Mouse (Mus musculus): ENCODE results near the gene Smdt1. TPM values are rescaled to one million over a fixed set of nuclear protein-coding genes. Genes with fewer than 3 reads are reported as not detected.
A peak's percentile ranks its signal among the peaks of the same experiment; 100 is the strongest.

Gene Smdt1
- 279 and 280 TPM in 2 replicates for polyA plus RNA-seq (2012; rRNA removed)

DNA sequence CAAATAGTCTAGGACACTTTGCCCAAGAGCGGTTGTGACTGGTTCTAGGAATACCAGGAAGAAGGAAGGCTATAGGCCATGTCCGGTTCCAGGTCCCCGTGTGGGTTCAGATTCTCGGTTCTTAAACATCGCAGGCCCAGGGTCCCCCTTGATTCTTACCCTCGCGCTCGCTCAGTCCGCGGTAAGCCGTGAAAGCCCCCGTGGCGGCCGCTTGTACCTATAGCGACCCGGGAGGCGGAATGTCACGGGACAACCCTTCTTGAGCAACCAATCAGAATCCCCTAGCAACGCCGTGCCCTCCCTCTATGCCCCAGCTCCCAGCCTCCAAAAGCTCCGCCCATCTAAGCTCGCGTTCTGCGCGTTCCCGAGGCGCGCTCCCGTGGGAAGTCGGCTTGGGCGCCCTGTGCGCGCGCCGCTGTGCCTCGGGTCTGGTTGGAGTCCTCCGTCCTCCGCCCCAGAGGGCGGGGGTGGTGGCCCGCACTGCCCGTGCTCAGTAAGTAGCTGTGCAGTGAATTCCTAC, at the start of gene Smdt1, which contains the start of the genes Naga and Pheta2:
Gene Smdt1, plus strand, starts transcription at position 367 of the 520 bp plus-strand sequence.
Gene Naga, minus strand, starts transcription at position 333 of the 520 bp plus-strand sequence.
Gene Pheta2, plus strand, starts transcription at position 350 of the 520 bp plus-strand sequence.
- Histone ChIP-seq H3K4me3 (ENCODE audit: insufficient read depth, low read length) (peak within 1 kb of the TSS; percentile 68), H3K4me1 (ENCODE audit: control insufficient read depth, insufficient read depth, low read length) (peaks cover 3% of the 10 kb centered on the region; the same call in 1 of the 2 replicates), H3K27ac (ENCODE audit: insufficient read depth, low read length) (no peak within 1 kb of the TSS)
- TF ChIP-seq CTCF (IDR thresholded peaks at IDR 0.05; ENCODE audit: extremely low read depth, insufficient read depth, low read length), result no peak
- TF ChIP-seq POLR2A (IDR thresholded peaks at IDR 0.05; ENCODE audit: extremely low read depth, insufficient read depth, low read length), result peak; percentile 33; the same call in 1 of the 2 replicates

DNA sequence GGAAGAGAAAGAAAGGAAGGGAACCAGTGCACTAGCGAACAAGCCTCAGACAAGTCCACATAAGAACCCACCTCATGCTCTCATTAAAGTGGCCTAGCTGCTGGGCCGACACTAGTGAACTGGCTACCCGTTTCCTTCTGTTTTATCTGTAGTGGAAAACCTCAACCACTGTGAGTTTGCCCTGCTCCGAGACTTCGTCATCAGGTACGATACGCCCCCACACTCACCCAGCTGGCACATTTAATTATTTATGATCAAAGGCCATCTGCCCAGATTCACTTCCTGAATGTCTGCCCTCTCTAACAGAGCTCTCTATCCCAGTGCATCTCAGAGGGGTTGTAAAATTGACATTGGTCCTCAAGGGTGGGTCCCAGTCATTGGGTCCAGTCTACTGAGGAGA, 48.5 kb upstream of the Smdt1 start:
- no peak for TF ChIP-seq CTCF (IDR thresholded peaks at IDR 0.05; ENCODE audit: extremely low read depth, insufficient read depth, low read length)
- no peak for TF ChIP-seq POLR2A (IDR thresholded peaks at IDR 0.05; ENCODE audit: extremely low read depth, insufficient read depth, low read length)
- Histone ChIP-seq H3K4me1 (ENCODE audit: control insufficient read depth, insufficient read depth, low read length) (peaks cover 4% of the 10 kb centered on the region; the same call in 1 of the 2 replicates), H3K4me3 (ENCODE audit: insufficient read depth, low read length) (no peak overlapping the region), H3K27ac (ENCODE audit: insufficient read depth, low read length) (no peak overlapping the region)

DNA sequence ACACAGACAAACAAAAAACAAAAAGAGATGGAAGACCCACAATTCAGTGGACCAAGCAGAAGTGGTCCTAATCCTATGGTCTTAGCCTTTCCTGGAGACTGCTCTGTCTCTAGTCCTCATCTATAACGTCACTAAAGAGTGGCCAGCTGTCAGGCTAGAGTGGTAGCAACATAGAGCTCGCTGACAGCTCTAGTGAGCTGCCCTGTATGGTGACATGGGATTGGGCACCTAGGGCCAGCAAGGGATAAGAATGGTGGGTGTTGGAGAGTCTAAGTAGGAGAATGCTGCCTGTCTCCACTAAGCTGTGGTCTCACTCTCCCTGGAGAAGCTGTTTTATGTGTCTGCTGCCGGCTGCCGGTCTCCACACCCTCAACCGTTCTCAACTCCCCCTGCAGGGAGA, 45.9 kb upstream of the Smdt1 start:
- TF ChIP-seq POLR2A (IDR thresholded peaks at IDR 0.05; ENCODE audit: extremely low read depth, insufficient read depth, low read length) (no peak), CTCF (IDR thresholded peaks at IDR 0.05; ENCODE audit: extremely low read depth, insufficient read depth, low read length) (no peak)
- peaks cover 4% of the 10 kb centered on the region; the same call in 1 of the 2 replicates for H3K4me1 ChIP-seq (ENCODE audit: control insufficient read depth, insufficient read depth, low read length)
- no peak overlapping the region for H3K4me3 ChIP-seq (ENCODE audit: insufficient read depth, low read length)
- H3K27ac ChIP-seq (ENCODE audit: insufficient read depth, low read length), result no peak overlapping the region

DNA sequence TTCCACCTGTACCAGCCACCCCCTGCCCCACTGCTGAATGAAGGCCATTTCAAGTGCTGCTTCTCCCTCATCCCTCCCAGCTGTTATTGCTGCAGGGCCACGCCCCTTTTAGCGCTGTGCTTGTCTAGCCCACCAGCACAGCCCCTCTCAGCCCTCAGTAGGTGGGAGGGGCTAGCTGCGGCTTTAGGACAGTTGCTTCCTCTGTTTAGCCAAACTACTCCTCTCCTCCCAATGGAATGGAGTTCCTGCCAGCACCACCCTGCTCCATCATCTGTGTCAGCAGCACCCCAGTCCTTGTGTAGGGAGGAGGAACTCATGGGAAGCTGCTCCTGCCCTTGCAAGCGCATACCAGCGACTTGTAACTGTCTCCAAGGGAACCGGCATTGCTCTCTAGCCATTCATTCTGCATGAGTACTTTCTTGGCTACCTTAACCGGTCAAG, 45.5 kb upstream of the Smdt1 start:
- no peak overlapping the region for H3K27ac ChIP-seq (ENCODE audit: insufficient read depth, low read length)
- no peak for TF ChIP-seq CTCF (IDR thresholded peaks at IDR 0.05; ENCODE audit: extremely low read depth, insufficient read depth, low read length)
- no peak for TF ChIP-seq POLR2A (IDR thresholded peaks at IDR 0.05; ENCODE audit: extremely low read depth, insufficient read depth, low read length)

DNA sequence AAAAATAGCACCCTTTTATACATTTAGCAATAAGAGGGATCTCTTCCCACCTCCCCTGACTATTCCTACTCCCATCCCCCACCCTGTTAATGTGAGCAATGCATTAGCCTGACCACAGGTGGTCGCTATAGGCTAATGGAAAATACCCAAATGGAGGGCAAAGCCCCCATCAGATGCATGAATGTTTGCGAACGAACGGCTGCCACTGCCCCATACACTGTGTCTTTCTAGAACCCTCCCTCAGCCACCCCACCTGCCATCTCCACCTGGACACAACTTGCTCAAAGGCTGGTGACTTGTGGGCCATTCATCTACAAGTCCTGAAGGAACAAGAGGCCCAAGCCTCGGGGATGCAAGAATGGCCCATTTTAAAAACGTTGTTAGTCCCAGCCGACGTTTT, 44.7 kb upstream of the Smdt1 start:
- Histone ChIP-seq H3K4me3 (ENCODE audit: insufficient read depth, low read length) (no peak overlapping the region), H3K4me1 (ENCODE audit: control insufficient read depth, insufficient read depth, low read length) (peaks cover 4% of the 10 kb centered on the region; the same call in 1 of the 2 replicates), H3K27ac (ENCODE audit: insufficient read depth, low read length) (no peak overlapping the region)
- TF ChIP-seq CTCF (IDR thresholded peaks at IDR 0.05; ENCODE audit: extremely low read depth, insufficient read depth, low read length) (peak; percentile 48; the same call in 1 of the 2 replicates), POLR2A (IDR thresholded peaks at IDR 0.05; ENCODE audit: extremely low read depth, insufficient read depth, low read length) (no peak)

More for the DNA sequence above, 45.5 kb upstream of the Smdt1 start:
- Histone ChIP-seq H3K4me1 (ENCODE audit: control insufficient read depth, insufficient read depth, low read length) (peaks cover 4% of the 10 kb centered on the region; the same call in 1 of the 2 replicates), H3K4me3 (ENCODE audit: insufficient read depth, low read length) (no peak overlapping the region)

DNA sequence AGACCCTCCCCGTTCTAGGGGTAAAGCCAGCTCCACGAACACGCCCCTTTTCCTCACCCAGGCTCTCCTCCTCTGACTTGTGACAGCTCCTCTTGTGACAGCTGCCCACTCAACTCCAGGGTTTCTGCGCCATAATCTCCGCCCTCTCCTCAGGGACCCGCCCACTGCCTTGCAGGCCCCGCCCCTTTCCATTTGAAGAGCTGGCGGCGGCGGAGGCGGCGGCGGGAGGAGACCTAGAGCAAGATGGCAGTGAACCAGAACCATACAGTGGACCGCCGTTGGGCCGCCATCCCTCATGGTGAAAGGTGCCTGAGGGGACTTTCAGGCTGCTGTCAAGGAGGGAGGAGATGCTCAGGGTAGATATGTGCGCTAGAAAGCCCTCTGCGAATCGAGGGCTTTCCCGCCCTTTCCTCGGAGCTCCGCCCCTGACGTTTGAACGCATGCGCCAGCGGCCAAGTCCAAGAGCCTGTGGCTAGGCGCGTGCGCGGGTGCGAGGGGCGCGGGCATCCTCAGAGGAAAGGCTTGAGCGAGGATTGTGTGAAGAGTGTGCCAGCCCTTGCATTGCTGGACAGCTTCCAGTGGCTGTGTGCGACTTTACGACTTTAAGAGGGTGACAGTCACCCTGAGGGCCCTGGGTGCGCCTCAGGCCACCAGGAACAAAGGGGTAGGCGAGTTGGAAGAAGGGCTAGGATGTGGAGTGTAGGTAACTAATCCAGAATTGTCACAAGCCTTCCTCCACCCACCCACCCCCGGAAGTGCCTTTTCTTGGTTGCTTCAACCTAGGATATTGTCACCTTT, 39.8 kb upstream of the Smdt1 start, which contains the start of gene Wbp2nl:
Gene Wbp2nl, plus strand, starts transcription at position 191 of the 798 bp plus-strand sequence.
- Histone ChIP-seq H3K27ac (ENCODE audit: insufficient read depth, low read length) (no peak within 1 kb of the TSS), H3K4me3 (ENCODE audit: insufficient read depth, low read length) (no peak within 1 kb of the TSS), H3K4me1 (ENCODE audit: control insufficient read depth, insufficient read depth, low read length) (no peaks in the 10 kb centered on the region)
- no peak for TF ChIP-seq POLR2A (IDR thresholded peaks at IDR 0.05; ENCODE audit: extremely low read depth, insufficient read depth, low read length)
- TF ChIP-seq CTCF (IDR thresholded peaks at IDR 0.05; ENCODE audit: extremely low read depth, insufficient read depth, low read length), result no peak

DNA sequence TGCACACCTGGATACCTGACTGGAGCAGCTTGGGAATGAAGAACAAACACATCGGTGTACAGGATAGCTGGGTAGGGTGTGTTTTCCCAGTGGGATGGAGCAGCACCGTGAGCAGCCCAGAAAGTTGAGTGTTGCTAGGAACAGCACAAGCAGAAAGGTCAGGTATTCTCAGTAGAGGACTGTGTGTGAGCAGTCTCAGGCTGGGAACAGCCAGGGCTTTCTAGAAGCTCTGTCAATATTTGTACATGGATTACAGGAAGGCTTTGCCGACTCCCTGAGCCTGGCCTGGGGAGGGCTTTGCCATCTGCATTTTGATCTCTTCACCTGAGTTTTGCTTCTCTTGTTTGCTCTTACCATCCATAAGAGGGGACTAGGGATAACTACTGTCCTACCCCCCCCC, 31.7 kb upstream of the Smdt1 start:
- Histone ChIP-seq H3K27ac (ENCODE audit: insufficient read depth, low read length) (no peak overlapping the region), H3K4me1 (ENCODE audit: control insufficient read depth, insufficient read depth, low read length) (no peaks in the 10 kb centered on the region), H3K4me3 (ENCODE audit: insufficient read depth, low read length) (no peak overlapping the region)
- no peak for TF ChIP-seq CTCF (IDR thresholded peaks at IDR 0.05; ENCODE audit: extremely low read depth, insufficient read depth, low read length)
- no peak for TF ChIP-seq POLR2A (IDR thresholded peaks at IDR 0.05; ENCODE audit: extremely low read depth, insufficient read depth, low read length)

DNA sequence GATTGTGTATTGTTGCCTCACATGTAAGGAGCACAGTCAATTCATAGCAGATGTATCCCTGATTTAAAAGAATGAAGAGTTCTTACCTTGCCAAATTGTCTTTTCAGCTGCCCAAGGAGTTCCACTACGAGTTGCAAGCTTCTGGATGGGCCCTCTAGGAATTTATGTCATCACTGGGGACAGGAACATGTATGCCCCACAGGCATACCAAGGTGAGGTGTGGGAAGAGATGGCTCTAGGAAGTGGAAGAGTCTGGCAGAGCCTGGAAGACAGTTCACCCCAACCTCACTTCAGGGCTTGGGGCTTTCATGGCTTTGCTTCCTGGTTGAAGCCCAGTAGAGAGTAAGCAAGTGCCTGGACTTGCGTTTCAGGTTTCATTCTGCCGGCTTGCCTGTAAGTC, 30.3 kb upstream of the Smdt1 start:
- H3K4me3 ChIP-seq (ENCODE audit: insufficient read depth, low read length), result no peak overlapping the region
- no peaks in the 10 kb centered on the region for H3K4me1 ChIP-seq (ENCODE audit: control insufficient read depth, insufficient read depth, low read length)
- no peak overlapping the region for H3K27ac ChIP-seq (ENCODE audit: insufficient read depth, low read length)
- TF ChIP-seq CTCF (IDR thresholded peaks at IDR 0.05; ENCODE audit: extremely low read depth, insufficient read depth, low read length) (no peak), POLR2A (IDR thresholded peaks at IDR 0.05; ENCODE audit: extremely low read depth, insufficient read depth, low read length) (no peak)

DNA sequence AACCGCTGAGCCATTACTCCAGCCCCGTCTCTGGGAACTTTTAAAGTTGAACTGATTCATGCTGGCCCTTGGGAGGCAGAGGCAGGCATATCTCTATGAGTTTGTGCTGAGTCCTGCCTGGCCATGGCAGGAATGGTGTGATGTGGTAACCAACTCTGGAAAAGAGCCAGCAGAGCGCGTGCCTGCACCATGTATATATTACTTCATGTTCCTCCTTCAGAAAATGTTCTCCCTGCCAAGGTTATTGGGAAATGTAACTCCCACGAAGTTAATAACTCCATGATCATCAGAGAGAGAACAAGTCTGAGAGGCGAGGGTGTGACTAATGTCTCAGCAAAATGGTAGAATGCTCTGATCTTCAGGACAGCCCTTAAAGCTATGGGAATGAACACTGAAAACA, 20.9 kb upstream of the Smdt1 start:
- H3K4me1 ChIP-seq (ENCODE audit: control insufficient read depth, insufficient read depth, low read length), result no peaks in the 10 kb centered on the region
- no peak overlapping the region for H3K27ac ChIP-seq (ENCODE audit: insufficient read depth, low read length)
- no peak overlapping the region for H3K4me3 ChIP-seq (ENCODE audit: insufficient read depth, low read length)
- TF ChIP-seq CTCF (IDR thresholded peaks at IDR 0.05; ENCODE audit: extremely low read depth, insufficient read depth, low read length), result no peak
- TF ChIP-seq POLR2A (IDR thresholded peaks at IDR 0.05; ENCODE audit: extremely low read depth, insufficient read depth, low read length), result no peak

Measured in cortical plate, adult 2 months (tissue).